Comparison of ENCODE assay signal across 26 mouse cellular contexts in the genomic region with DNA sequence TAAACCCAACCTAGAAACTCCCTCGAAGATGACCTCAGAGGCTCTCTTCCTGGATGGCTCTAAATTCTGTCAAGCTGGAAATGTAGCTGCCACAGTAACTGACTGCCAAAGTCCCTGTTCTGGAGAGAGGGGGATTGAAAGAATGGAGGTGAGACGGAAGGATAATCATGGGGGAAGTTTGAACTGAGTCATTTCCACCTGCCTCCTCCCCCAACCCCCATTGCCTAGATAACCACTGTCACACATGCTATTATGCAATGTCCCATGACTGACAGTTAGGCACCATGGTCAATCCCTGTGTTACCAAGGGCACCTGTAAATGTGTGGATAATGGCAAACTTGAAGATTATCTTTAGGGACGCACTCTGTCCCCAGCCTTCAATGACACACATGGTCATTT.
"Had no signal": no experiment of that assay in that cellular context is flagged by ENCODE, and none has a peak within 500 bp of the region (broad histone marks: within the 10 kb centered on the region; RNA-seq: fewer than 3 reads in every experiment).

No protein-coding gene starts in this region.

- H3K27ac ChIP-seq: gastrocnemius, adult 2 months; hindbrain, embryonic 10.5 days; hindbrain, embryonic 12.5 days; hindbrain, embryonic 14.5 days; kidney, embryonic 15.5 days; kidney, postnatal 0 days; layer of hippocampus, adult 2 months; left cerebral cortex, adult 2 months; limb, embryonic 10.5 days; limb, embryonic 12.5 days; liver, embryonic 13.5 days had no signal

- H3K36me3 ChIP-seq: hindbrain, embryonic 10.5 days; hindbrain, embryonic 12.5 days; kidney, embryonic 15.5 days; limb, embryonic 10.5 days; limb, embryonic 12.5 days; liver, embryonic 13.5 days had no signal

- H3K9me3 ChIP-seq: hindbrain, embryonic 10.5 days; hindbrain, embryonic 12.5 days; kidney, embryonic 15.5 days; limb, embryonic 10.5 days; limb, embryonic 12.5 days; liver, embryonic 13.5 days had no signal

- H3K4me2 ChIP-seq: heart, embryonic 11.5 days; hindbrain, embryonic 12.5 days; hindbrain, embryonic 14.5 days; kidney, embryonic 15.5 days; limb, embryonic 12.5 days; liver, embryonic 11.5 days; liver, embryonic 13.5 days had no signal

- H3K4me3 ChIP-seq: gastrocnemius, adult 2 months; hindbrain, embryonic 10.5 days; hindbrain, embryonic 12.5 days; kidney, embryonic 15.5 days; layer of hippocampus, adult 2 months; left cerebral cortex, adult 2 months; limb, embryonic 10.5 days; limb, embryonic 12.5 days; liver, embryonic 13.5 days had no signal

- H3K27me3 ChIP-seq: hindbrain, embryonic 12.5 days; kidney, embryonic 15.5 days; limb, embryonic 12.5 days; liver, embryonic 13.5 days had no signal

- ATAC-seq: hindbrain, embryonic 16.5 days; intestine, embryonic 16.5 days had no signal

- DNase-seq: gastrocnemius, adult 2 months; gastrocnemius, postnatal 10 days; gastrocnemius, postnatal 25 days; heart, adult 18-20 months; heart, postnatal 10 days; heart, postnatal 4 days; kidney, adult 11 months; kidney, adult 2 months; kidney, adult 9 months; kidney, postnatal 14 days; kidney, postnatal 4 days; liver; liver, embryonic 13.5 days had no signal

- H3K9ac ChIP-seq: hindbrain, embryonic 12.5 days; hindbrain, embryonic 14.5 days; kidney, embryonic 15.5 days; limb, embryonic 12.5 days; liver, embryonic 13.5 days had no signal
